23 mouse cellular contexts compared by ENCODE assay signal in the genomic region with DNA sequence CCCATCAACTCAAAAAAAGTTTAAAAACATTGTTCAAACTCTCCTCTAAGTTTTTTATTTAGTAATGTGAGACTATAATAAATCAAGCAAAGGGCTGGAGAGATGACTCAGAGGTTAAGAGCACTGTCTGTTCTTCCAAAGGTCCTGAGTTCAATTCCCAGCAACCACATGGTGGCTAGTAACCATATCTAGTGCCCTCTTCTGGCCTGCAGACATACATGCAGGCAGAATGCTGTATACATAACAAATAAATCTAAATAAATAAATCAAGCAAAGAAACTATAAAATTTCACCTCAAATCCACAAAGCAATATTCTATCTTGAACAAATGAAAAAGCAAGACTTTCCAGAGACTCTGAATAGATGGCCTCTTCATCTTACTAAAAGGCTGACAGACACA. TPM values are rescaled to one million over a fixed set of nuclear protein-coding genes. Genes with fewer than 3 reads are reported as not detected.
DNase-seq lines count a peak whose midpoint lies in the region; ATAC-seq and TF ChIP-seq lines count a peak whose summit lies in the region.
"Had no signal": no experiment of that assay in that cellular context is flagged by ENCODE, and none has a peak within 500 bp of the region (broad histone marks: within the 10 kb centered on the region; RNA-seq: fewer than 3 reads in every experiment).

No protein-coding gene starts in this region.

- TF ChIP-seq POLR2A in heart, adult 2 months (IDR thresholded peaks at IDR 0.05; ENCODE audit: insufficient read depth, low read depth, low read length) = no peak

- ATAC-seq in heart, embryonic 12.5 days (ENCODE audit: insufficient number of reproducible peaks, low FRiP score) = no peak
- ATAC-seq in liver, embryonic 14.5 days (ENCODE audit: insufficient read depth) = no peak
- no peak for ATAC-seq in liver, embryonic 11.5 days (replicated peaks; ENCODE audit: low FRiP score)
- no peak for ATAC-seq in Patski

- DNase-seq in heart, adult 2 months = no peak
- DNase-seq in liver, embryonic 14.5 days (ENCODE audit: low read depth in 3 of 3, low spot score in 3 of 3) = no peak
- DNase-seq in liver, embryonic 11.5 days (ENCODE audit: low spot score) = no peak
- DNase-seq in Patski (ENCODE audit: low read depth, low spot score) = no peak
- DNase-seq in thymus, postnatal 14 days = no peak
- DNase-seq: cerebellum, adult 11 months; cerebellum, adult 9-11 months; gastrocnemius, postnatal 10 days; heart, postnatal 10 days; kidney, adult 18-20 months; kidney, postnatal 10 days; liver, embryonic 13.5 days; lung, postnatal 10 days; thymus, adult 18-20 months; thymus, postnatal 4 days had no signal

- CTCF ChIA-PET in Patski (lab: Charles Lee) = interaction anchor here (0.8 to 1.3 kb wide), 4 partner anchors 9 to 17 kb away, joined by 3 to 4 read pairs (median 3); no protein-coding TSS in a partner anchor

- intact Hi-C loops in heart, adult 2 months (cut with DNase I) = loop anchor here (10.0 kb wide), 1 partner anchor 327 kb away; no protein-coding TSS in a partner anchor

- H3K9ac ChIP-seq in heart, adult 2 months (ENCODE audit: low read depth, low read length) = no peak overlapping the region
- H3K9ac ChIP-seq in heart, embryonic 12.5 days = no peak overlapping the region
- H3K9ac ChIP-seq in liver, embryonic 14.5 days (replicated peaks) = no peak overlapping the region
- no peak overlapping the region for H3K9ac ChIP-seq in liver, embryonic 11.5 days (ENCODE audit: low read depth, low read length)
- H3K9ac ChIP-seq: limb, embryonic 12.5 days; liver, embryonic 13.5 days; midbrain, embryonic 12.5 days; stomach, embryonic 15.5 days had no signal

- no peaks in the 10 kb centered on the region for H3K9me3 ChIP-seq in heart, embryonic 12.5 days (replicated peaks)
- H3K9me3 ChIP-seq in liver, embryonic 14.5 days (ENCODE audit: control insufficient read depth, low read length) = no peaks in the 10 kb centered on the region
- H3K9me3 ChIP-seq in liver, embryonic 11.5 days (ENCODE audit: control insufficient read depth, low read length) = no peaks in the 10 kb centered on the region
- no peaks in the 10 kb centered on the region for H3K9me3 ChIP-seq in E14TG2a.4 (ENCODE audit: low read length)
- H3K9me3 ChIP-seq: embryonic facial prominence, embryonic 10.5 days; hindbrain, embryonic 10.5 days; limb, embryonic 12.5 days; liver, embryonic 13.5 days; midbrain, embryonic 12.5 days; stomach, embryonic 15.5 days had no signal

- no peak overlapping the region for H3K4me3 ChIP-seq in heart, adult 2 months
- no peak overlapping the region for H3K4me3 ChIP-seq in heart, embryonic 12.5 days
- no peak overlapping the region for H3K4me3 ChIP-seq in liver, embryonic 14.5 days (ENCODE audit: insufficient read depth in 1 of 2, low read depth in 2 of 2, low read length in 2 of 2)
- H3K4me3 ChIP-seq in liver, embryonic 11.5 days (ENCODE audit: low read depth, low read length) = no peak overlapping the region
- H3K4me3 ChIP-seq in E14TG2a.4 (replicated peaks; ENCODE audit: low read length) = no peak overlapping the region
- H3K4me3 ChIP-seq: embryonic facial prominence, embryonic 10.5 days; hindbrain, embryonic 10.5 days; limb, embryonic 12.5 days; liver, embryonic 13.5 days; midbrain, embryonic 12.5 days; stomach, embryonic 15.5 days had no signal

- no peak overlapping the region for H3K27ac ChIP-seq in heart, adult 2 months
- H3K27ac ChIP-seq in heart, embryonic 12.5 days (ENCODE audit: poor library complexity, severe bottlenecking) = no peak overlapping the region
- no peak overlapping the region for H3K27ac ChIP-seq in liver, embryonic 14.5 days
- H3K27ac ChIP-seq in liver, embryonic 11.5 days (ENCODE audit: low read depth, low read length) = no peak overlapping the region
- H3K27ac ChIP-seq: embryonic facial prominence, embryonic 10.5 days; hindbrain, embryonic 10.5 days; limb, embryonic 12.5 days; liver, embryonic 13.5 days; midbrain, embryonic 12.5 days; stomach, embryonic 15.5 days had no signal

- POLR2A ChIA-PET in Patski (lab: Charles Lee) = no interaction called here

- peaks cover 10% of the 10 kb centered on the region for H3K36me3 ChIP-seq in heart, adult 2 months (ENCODE audit: control insufficient read depth, insufficient read depth, low read length)
- H3K36me3 ChIP-seq in heart, embryonic 12.5 days = peaks cover 81% of the 10 kb centered on the region
- H3K36me3 ChIP-seq in liver, embryonic 14.5 days (replicated peaks; ENCODE audit: control insufficient read depth, insufficient read depth, low read depth) = peaks cover 73% of the 10 kb centered on the region
- peaks cover 49% of the 10 kb centered on the region for H3K36me3 ChIP-seq in liver, embryonic 11.5 days (ENCODE audit: control insufficient read depth, insufficient read depth, low read length)
- peaks cover 92% of the 10 kb centered on the region for H3K36me3 ChIP-seq in E14TG2a.4 (ENCODE audit: insufficient read depth, low read length)

- TF ChIP-seq EP300 in heart, adult 2 months (IDR thresholded peaks at IDR 0.05; ENCODE audit: insufficient read depth, low read depth, low read length) = no peak
- no peak for TF ChIP-seq EP300 in liver, embryonic 14.5 days (IDR thresholded peaks at IDR 0.05; ENCODE audit: low read depth)

- no peaks in the 10 kb centered on the region for H3K27me3 ChIP-seq in heart, adult 2 months (ENCODE audit: control insufficient read depth, insufficient read depth, low read length)
- H3K27me3 ChIP-seq in heart, embryonic 12.5 days (replicated peaks) = no peaks in the 10 kb centered on the region
- no peaks in the 10 kb centered on the region for H3K27me3 ChIP-seq in liver, embryonic 14.5 days (ENCODE audit: control insufficient read depth, insufficient read depth, low read length)
- no peaks in the 10 kb centered on the region for H3K27me3 ChIP-seq in liver, embryonic 11.5 days (replicated peaks; ENCODE audit: control insufficient read depth, insufficient read depth, low read length)
- H3K27me3 ChIP-seq in E14TG2a.4 (ENCODE audit: insufficient read depth, low read length) = no peaks in the 10 kb centered on the region
- H3K27me3 ChIP-seq in Patski = no peaks in the 10 kb centered on the region
- H3K27me3 ChIP-seq: limb, embryonic 12.5 days; liver, embryonic 13.5 days; midbrain, embryonic 12.5 days; stomach, embryonic 15.5 days had no signal

- H3K79me2 ChIP-seq in heart, adult 2 months (replicated peaks; ENCODE audit: control insufficient read depth, insufficient read depth, low read length) = no peaks in the 10 kb centered on the region

- in situ Hi-C loops in Patski (cut with MboI; ENCODE audit: low pct_unique_long_range_greater_than_20kb) = no loop called here

- no peak overlapping the region for H3K4me2 ChIP-seq in heart, embryonic 12.5 days
- H3K4me2 ChIP-seq in liver, embryonic 14.5 days (ENCODE audit: low read depth) = no peak overlapping the region
- no peak overlapping the region for H3K4me2 ChIP-seq in liver, embryonic 11.5 days
- H3K4me2 ChIP-seq: heart, embryonic 11.5 days; limb, embryonic 12.5 days; liver, embryonic 13.5 days; midbrain, embryonic 12.5 days; stomach, embryonic 15.5 days had no signal

- no peaks in the 10 kb centered on the region for H3K4me1 ChIP-seq in heart, adult 2 months (ENCODE audit: control insufficient read depth, insufficient read depth, low read length)
- no peaks in the 10 kb centered on the region for H3K4me1 ChIP-seq in heart, embryonic 12.5 days (replicated peaks)
- no peaks in the 10 kb centered on the region for H3K4me1 ChIP-seq in liver, embryonic 14.5 days (replicated peaks; ENCODE audit: control insufficient read depth in 2 of 2, insufficient read depth in 2 of 2, low read length in 1 of 2)
- no peaks in the 10 kb centered on the region for H3K4me1 ChIP-seq in liver, embryonic 11.5 days (replicated peaks; ENCODE audit: control insufficient read depth, insufficient read depth, low read length)
- H3K4me1 ChIP-seq in E14TG2a.4 (replicated peaks; ENCODE audit: low read depth, low read length) = peaks cover 37% of the 10 kb centered on the region
- H3K4me1 ChIP-seq: embryonic facial prominence, embryonic 10.5 days; hindbrain, embryonic 10.5 days; limb, embryonic 12.5 days; liver, embryonic 13.5 days; midbrain, embryonic 12.5 days; stomach, embryonic 15.5 days had no signal

- peak; percentile 57 for TF ChIP-seq CTCF in heart, adult 2 months (IDR thresholded peaks at IDR 0.05)
- TF ChIP-seq CTCF in liver, embryonic 14.5 days (IDR thresholded peaks at IDR 0.05; ENCODE audit: low read depth) = peak; percentile 27; the same call in 1 of the 2 replicates
- peak; percentile 36 for TF ChIP-seq CTCF in E14TG2a.4 (conservative IDR thresholded peaks at IDR 0.05; ENCODE audit: low read length)
- peak; percentile 61 for TF ChIP-seq CTCF in Patski (IDR thresholded peaks at IDR 0.05)

RNA-seq across cellular contexts. Expression of a gene that starts 18.4 kb away (rescaled TPM):
- total RNA-seq in heart, adult 2 months (2021) = 10 to 100 TPM; 50.1 to 51.8 TPM
- polyA plus RNA-seq in heart, adult 2 months (2012; rRNA removed) = 24.5 and 36.2 TPM in 2 replicates
- 55.7 and 57.4 TPM in 2 replicates for polyA plus RNA-seq in heart, embryonic 12.5 days (2016; fragmentation: Nextera tagmentation; extraction: Ambion mirVana)
- polyA plus RNA-seq in liver, embryonic 14.5 days (2012; rRNA removed) = 14.4 and 20.0 TPM in 2 replicates
- polyA plus RNA-seq in liver, embryonic 14.5 days (2014; fragmentation: Nextera tagmentation; extraction: Ambion mirVana) = 12.8 and 13.9 TPM in 2 replicates
- 56.0 and 56.7 TPM in 2 replicates for polyA plus RNA-seq in liver, embryonic 11.5 days (2014; fragmentation: Nextera tagmentation; extraction: Ambion mirVana)
- polyA plus RNA-seq in Patski (2021) = 64.0 TPM

RNA-seq across cellular contexts. Expression of a gene that starts 54.0 kb away (rescaled TPM):
- total RNA-seq in heart, adult 2 months (2021) = 1 to 10 TPM; 7.4 to 8.0 TPM
- 5.7 and 9.2 TPM in 2 replicates for polyA plus RNA-seq in heart, adult 2 months (2012; rRNA removed)
- polyA plus RNA-seq in heart, embryonic 12.5 days (2016; fragmentation: Nextera tagmentation; extraction: Ambion mirVana) = 13.0 and 14.5 TPM in 2 replicates
- polyA plus RNA-seq in liver, embryonic 14.5 days (2012; rRNA removed) = 1.7 TPM in 2 replicates
- 1.3 and 1.5 TPM in 2 replicates for polyA plus RNA-seq in liver, embryonic 14.5 days (2014; fragmentation: Nextera tagmentation; extraction: Ambion mirVana)
- polyA plus RNA-seq in liver, embryonic 11.5 days (2014; fragmentation: Nextera tagmentation; extraction: Ambion mirVana) = 7.1 and 7.2 TPM in 2 replicates
- polyA plus RNA-seq in Patski (2021) = 19.4 TPM
